Mouse (Mus musculus): ENCODE measurements around the gene Gm11032.
"Not testable (repeated sequence)": the region's sequence is repeated elsewhere in the genome, so short reads cannot be mapped to it uniquely, and the experiment has no call there.

Gene Gm11032

DNA sequence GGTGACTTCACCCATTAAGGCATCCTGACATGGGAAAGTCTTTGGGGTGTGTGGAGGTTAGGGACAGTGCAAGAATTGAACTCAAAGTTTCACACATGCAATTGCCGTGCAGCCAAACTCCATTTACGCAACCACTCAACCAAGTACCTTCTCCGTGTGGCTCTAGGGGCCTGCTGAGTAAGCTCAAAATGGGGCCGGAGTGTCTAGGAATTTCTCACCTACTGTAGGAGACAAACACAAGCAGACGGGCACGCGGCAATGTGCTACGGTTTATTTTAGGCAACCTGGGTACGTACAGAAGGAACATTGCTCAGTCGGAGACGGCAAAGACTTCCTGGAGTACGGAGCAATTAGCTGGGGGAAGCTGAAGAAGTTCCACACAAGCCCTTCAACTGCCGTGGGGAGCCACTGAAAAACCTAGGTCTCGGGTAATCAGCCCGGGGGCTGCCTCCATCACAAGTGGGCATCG is at the start of gene Gm11032:
TSS of gene Gm11032 (plus strand) at position 51 of the 469 bp plus-strand sequence.
- DNase-seq, result peak; percentile 34

DNA sequence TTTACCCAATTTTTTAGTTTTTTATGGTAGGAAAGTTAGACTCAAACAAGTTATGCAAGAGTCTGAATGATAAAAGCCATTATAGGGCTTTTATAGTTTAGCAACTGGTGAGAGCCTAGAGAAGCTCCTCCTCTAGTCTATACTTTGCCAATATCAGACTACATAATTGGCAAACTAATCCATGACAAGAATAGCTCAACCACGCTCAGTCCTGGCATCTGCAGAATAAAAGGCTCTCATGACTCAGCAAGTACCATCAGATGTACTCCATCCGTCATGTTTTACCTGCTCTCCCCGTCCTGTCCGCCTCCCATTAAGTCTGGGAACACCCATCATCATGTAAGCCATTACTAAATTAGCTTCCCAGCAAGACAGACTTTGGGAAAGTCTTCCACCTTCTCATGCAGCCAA is 48.4 kb upstream of the Gm11032 start:
- DNase-seq, result no peak

DNA sequence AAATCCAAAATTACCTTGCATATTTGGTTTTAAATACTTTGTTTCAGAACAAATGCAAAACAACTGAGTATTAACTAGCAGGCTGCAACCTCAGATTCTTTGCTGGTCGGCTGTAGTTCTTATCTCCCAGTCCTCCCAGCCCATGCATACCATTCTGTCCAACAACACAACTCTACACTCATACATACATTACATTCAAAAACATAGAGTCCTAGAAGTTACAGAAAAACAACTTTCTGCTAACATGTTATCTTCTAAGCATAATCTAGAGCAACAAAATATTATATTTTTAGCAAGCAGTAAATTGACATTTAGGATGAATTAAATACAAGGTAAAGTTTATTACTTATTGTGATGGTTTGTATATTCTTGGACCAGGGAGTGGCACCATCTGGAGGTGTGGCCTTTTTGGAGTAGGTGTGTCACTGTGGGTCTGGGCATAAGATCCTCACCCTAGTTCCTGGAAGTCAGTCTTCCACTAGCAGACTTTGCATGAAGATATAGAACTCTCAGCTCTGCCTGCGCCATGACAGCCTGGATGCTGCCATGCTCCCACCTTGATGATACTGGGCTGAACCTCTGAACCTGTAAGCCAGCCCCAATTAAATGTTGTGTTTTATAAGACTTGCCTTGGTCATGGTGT is 43.7 kb upstream of the Gm11032 start:
- not testable (repeated sequence) for DNase-seq

DNA sequence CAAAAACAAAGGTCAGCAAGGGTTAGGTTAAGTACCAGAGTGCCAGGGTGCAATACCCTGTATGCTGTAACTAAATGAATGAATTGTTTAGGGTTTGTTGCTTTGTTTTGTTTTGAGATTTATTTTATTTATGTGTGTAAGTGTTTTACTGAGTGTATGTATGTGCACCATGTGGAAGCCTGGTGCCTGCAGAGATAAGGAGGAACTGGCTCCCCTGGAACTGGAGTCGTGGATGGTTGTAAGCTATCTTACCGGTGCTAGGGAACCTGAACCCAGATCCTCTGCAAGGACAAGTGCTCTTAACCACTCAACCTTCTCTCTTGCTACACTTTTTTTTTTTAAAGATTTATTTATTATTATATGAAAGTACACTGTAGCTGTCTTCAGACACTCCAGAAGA is 42.8 kb upstream of the Gm11032 start:
- no peak for DNase-seq

DNA sequence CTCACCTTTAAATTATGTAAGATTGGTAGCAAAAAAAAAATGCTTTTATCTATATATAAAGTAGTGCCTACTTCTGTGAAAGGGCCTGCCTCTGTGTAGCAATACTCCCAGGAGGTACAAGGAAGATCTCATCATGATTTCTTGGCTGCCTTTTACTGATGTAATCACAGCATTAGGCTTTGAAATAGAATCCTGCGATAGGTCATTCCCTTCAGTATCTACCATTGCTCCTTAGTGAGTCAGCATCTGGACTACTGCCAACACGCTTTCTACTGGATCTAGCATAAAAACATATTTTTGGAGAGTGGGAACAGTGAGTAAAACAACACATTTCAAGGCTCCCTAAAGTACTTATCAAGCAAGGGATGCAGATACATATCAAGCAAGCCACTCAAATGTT is 41.2 kb upstream of the Gm11032 start:
- peak; percentile 33 for DNase-seq

DNA sequence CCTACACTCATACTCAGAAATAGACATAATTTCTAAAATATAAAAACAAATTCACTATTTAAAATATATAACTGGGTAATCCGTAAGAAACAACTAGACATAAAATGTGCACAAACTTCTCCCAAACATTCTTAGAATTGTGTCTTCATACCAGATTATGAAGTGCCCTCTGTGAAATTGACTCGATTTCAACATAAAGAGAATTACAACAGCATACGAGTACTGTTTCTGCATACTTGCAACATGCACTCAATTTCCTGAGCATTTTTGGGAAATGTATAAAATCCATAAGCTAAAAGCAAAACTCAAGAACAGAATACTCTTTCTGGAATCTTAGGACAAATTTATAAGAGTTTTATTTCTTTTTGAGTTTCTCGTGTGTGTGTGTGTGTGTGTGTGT is 28.1 kb upstream of the Gm11032 start:
- DNase-seq, result no peak

DNA sequence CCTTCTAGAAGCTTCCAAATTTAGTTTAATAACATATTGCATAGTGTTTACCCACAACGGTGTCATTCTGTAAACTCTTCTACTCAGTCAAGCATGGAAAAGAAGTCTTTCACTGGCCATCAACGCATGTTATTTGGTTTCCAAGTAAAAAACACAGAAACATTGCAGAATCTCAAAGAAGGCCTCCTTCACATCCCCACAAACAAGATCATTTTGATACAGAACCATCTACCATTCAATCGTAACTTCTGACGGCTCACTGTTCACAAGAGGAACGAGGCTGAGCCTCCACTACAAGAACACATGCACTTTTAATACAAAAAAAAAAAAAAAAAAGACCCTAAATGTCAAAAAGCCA is 26.4 kb upstream of the Gm11032 start:
- no peak for DNase-seq

DNA sequence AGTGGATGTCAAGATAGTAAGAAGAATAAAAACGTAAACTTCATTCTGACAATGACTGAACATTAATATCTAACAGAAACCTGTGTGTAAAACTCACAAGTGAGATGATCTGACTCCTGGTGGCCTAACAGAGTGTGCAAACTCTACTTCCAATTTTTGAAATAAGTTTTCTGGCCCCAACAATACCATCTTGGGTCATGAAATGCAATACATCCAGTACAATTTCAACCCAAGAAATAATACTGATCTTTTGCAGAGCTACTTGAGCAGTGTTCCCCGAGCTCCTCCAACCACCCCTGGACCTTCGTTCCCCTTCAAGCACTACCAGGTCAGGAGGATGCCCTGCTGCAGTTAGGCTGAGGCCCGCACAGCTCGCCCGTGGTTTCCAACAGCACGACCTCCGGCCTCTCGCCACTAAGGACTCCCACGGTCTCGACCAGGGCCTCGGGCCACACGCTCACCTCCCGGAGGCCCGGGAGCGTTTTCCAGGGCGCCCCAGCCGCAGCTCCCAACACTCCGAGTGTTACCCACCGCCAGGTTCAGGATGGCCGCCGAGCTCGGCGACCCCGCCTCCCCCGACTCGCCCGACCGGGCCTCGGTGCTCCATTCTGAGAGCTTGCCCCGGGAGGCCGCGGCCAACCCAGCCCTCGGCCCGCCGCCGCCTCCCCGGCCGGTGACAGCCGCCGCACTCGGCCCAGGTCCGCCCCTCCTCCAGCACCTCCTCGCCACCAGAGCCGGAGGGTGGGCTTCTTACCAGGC is 25.8 kb upstream of the Gm11032 start:
- DNase-seq, result peak; percentile 36

DNA sequence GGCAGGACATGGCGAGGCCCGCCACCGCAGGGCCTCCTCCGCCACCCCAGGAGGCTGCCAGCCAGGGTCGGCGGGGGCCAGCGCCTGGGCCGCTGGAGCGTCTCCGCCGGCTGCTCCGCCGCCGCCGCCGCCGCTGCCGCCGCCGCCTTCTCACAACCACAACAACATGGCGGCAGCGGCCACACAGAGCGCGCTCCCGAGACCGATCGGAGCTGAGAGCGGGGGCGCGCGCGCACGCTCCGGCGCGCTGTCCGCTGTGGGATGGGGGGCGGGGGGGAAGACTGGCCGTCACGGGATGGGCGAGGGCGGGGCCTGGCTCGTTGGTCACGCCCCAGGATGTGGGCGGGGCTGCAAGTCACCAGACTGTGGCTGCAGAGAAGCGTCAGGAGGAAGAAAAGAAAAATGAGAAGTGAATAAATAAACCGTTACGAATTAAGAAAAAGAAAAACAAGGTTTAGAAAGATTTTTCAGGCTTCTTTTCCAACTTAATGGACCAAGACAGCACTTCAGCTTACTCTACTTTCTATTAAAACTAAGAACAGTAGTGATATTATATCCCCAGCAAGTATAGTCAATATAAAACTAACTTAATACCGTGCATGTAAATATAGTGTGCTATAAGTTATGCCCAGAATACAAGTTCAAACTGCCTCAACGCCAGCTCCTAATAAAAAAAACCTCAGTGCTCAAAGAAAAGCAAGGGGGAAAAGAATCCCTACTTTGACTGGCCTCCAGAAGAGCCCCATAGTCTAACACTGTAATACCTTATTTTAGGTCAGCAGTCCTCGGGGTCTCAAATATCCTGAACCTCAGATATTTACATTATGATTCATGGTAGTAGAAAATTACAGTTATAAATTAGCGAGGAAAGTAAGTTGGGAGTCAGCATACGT is 25.0 kb upstream of the Gm11032 start, which contains the start of gene Mtmr3:
TSS of gene Mtmr3 (minus strand) at position 256 of the 893 bp plus-strand sequence.
- DNase-seq, result peak; percentile 92

DNA sequence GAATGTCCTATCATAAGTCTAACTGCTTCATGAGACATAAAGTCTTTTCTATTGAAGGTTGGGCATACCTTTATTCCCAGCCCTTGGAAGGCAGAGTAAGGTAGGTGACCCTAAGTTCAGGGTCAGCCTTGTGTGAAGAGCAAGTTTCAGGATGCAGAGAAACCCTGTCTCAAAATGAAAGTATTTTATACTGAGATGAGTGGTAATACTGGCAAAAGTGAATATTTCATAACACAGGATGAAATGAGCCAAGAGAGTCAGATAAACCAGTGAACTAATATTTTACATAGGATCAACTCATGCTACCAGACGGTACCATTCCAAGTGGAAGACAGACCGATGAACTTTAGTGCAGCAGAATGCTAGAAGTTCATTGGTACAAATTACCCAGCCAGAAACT is 21.5 kb upstream of the Gm11032 start:
- no peak for DNase-seq

DNA sequence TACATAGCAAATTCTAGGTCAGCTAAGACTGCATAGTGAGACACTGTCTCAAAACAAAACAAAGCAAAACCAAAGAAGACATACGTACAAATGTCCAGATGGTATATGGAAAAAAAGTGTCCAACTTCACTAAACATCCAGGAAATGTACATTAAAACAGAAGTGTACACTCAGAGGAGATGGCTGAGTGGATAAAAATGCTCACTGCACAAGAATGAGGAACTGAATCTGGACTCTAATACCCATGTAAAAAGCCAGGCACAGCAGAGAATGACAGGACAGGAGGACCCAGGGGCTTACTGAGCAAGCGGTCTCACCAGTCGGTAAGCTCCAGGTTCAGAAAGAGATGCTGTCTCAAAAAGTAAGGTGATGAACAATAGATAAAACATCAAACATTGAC is 20.0 kb upstream of the Gm11032 start:
- no peak for DNase-seq

DNA sequence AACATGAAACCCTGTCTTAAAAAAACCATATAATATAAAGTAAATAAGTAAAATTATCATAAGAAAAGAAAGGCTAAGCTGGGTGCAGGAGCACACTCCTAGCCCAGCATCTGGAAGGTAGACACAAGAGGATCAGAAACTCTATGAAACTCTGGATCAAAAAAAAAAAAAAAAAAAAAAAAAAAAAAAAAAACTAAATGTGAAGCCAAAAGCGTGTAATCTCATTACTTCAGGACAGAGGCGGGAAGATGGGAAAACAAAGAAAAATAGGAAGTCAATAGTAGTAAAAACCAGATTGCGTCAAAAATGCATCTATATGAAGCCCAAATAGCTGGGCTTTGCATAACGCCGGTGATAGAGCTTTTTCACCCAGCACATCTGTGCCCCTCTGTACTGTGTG is 18.0 kb upstream of the Gm11032 start:
- DNase-seq, result no peak

DNA sequence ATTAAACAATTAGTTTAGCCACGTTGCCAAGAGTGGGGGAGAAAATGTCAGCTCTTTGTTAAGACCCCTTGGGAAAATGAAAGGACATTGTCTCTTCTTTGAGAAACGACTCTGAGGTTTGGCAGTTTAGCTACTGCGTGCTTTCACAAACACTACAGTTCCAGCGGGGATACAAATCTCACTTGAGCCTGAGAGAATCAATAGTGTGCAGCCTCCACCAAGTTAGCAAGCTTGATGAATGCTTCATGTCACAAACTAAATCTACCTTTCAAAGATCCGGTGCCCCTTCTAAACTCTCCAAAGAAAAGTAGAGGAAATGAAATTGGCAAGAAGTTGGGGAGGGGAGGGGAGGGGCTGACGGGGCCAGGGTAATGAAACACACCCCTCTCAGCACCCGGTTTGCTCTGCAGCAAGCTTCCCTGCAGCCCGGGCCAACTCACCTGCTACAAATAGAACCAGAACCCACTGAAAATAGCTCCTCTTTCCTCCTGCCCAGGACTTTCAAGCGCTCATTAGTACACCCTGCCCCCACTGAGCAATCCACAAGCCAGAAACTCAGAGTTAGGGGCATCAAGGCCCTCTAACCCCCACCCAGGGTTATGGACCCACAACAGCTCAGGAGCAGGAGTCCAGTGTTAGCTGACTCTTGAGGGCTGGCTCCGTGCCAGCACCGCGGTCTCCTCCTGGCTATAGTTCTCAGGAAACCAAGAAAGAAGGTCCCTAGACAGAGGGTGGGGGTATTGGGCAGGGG is 17.0 kb upstream of the Gm11032 start:
- DNase-seq, result peak; percentile 22

DNA sequence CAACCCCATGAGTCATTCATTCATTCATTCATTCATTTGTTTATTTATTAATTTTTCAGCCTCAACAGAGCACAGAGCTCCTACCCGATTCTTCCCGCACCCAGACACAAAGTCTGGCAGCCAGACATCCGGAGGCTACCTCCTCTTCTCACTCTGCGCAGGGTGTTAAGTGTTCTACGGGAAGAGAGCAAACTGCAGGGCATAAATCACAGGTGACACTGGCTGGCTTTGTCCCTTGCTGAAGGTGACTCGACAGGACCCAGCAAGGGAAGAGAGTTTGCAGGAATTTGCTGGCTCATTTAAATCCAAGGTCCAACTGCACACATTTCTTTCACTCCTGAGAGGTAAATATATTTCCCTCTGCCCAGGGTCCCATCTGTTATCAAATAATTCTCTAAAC is 15.4 kb upstream of the Gm11032 start:
- no peak for DNase-seq

DNA sequence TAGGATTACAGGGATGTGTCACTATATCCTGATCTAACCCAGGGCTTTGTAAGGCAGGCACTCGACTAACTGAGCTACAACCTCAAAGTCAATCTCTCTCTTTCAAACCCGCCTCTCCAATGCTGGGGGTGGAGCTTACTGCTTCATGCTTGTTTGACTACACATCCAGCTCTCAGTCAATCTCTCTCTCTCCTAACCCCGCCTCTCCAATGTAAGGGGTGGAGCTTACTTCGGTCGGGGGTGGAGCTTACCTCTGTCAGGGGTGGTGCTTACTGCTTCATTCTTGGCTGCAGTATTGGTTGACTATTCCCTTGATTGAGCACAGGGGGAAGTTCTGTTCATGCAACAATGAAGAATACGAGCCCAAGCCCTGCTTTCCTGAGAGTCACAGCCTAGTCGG is 14.5 kb upstream of the Gm11032 start:
- DNase-seq, result no peak

DNA sequence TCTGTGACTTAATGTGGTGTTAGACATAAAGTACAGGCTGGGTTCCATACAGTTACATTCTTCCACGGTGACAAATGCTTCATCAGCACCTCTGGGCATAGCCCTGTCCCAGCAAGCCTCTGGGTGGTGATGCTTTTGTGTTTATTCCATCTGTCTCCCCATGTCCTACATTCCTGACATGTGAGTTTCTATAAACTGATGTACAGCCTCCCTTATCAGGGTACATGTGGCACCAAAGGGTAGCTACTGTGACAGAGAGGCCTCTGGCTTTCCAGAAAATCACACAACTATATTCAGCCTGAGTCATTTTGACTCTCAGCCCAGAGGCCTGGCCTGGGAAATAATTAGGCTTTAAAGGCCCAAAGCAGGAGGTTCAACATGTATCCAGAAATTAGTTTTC is 13.3 kb upstream of the Gm11032 start:
- no peak for DNase-seq

DNA sequence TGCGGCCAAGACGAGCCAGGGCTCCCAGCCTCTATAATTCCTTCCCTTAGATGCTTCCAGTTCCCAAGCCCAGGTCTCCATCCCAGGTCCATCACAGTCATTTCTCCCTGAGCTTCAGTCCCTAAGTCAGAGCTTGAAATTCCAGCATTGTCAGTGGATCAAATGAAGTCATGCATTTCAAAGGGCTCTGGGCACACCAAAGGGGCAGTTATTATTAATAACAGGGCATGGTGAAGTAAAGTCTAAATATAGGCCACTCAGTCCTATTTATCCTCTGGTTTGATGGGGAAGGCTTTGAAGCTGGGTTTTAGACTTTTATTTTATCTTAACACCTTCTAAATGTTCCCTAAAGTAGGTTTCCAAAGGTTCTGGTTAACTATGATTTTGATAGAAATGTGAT is 8.0 kb upstream of the Gm11032 start:
- no peak for DNase-seq

DNA sequence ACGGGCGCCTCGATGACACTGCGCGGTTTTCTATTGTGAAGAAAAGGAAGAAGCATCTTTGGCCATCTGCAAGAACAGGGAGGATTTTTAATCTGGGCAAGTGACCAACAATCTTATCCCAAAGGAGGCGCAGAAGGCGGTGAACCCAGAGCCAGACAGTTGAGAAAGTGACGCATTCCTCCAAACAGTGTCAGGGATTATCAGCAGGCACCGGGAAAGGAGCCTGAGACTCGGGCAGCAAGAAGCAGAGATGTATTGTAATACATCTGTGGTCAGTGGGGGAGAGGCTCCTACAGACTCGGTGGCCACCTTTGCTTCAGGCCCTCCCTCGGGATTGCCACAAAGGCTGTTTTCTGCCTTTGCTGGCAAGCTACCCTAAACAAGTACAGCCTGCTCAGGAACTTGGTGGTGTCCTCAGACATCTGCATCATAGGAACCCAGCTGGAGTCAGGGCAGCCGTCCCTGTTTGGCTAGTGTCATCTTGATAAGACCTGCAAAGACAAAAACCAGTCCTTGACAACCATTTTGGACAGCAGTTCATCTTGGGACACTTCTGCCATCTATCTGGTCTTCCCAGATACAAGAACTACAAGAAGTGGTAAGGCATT is 738 bp downstream of the Gm11032 start:
- no peak for DNase-seq

DNA sequence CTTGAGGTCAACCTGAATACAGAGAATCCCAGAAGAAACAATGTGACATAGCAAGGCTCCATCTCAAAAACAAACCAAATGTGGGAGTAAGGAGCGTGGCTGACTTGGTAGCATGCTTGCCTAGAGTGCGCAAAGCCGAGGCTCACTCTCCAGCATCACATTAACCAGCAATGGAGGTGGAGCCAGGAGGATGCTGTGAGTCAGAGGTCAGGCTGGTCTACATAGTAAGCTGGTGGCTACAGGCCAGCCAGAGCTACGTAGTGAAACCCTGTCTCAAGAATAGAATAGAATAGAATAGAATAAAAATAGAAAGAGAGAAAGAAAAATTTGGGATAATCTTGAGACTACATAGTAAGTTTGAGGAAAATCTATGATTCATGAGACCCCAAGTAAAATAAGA is 2.0 kb downstream of the Gm11032 start:
- DNase-seq, result no peak

DNA sequence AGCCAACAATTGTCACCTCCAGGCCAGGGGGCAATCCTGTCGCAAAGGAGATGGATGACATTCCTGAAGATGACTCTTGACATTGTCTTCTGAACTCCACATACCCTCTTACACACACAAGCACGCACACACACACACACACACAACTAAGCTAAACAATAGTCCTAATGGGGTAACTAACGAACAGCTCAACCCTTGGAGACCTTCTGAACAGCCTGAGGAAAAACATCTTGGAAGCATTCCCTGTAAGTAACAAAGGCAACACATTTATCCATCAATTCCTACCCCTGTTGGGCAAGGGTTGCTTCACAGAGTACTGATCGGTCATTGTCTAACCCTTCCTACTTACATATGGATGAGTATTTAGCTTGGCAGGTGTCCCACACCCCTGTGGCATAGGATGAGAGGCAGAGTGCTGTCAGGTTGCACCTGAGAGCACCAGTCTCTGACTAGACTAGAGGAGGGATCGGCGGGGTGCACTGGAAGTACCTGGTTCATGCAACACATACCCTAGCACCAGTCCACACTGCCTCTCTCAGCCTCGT is 2.6 kb downstream of the Gm11032 start:
- no peak for DNase-seq

DNA sequence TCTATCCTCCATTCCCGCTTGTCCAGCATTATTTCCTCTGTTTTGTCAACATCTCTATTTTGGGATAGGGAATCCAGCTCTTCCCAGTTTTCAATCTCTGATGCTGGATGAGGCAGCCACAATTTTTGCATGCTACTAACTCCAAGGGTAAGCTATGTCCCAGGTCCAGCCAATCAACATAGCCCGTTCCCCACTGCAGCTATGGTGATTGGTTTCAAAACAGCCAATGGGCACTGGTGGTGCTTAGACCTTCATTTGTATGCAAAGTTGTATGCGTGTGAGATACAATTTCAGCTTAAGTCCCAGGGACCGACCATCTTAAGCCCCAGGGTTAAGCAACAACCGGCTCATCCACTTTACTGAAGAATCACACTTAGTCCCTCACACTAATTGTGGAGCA is 3.1 kb downstream of the Gm11032 start:
- no peak for DNase-seq

DNA sequence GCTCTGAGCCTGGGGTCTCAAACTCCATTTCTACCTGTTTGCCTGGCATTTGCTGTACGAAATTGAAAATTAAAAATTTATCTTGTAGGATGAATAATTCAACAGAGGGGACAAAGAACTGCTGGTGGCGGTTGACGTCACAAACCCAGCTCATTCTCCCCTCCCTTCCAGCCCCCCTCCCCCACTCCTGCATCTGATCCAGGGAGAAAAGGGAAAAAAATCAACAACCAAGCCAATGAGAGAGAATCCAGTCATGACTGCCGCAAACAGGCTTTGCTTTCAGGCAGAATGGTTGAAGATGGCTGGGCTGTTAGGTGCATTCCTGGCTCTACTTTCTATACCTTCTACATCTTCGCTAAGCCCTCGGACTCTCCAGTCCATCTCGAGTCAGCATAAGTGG is 6.1 kb downstream of the Gm11032 start:
- no peak for DNase-seq

Measured in right cerebral cortex, postnatal 14 days (tissue).